Mouse (Mus musculus) ZHBTc4 (cell line): ENCODE data around the gene Zfp652.

Experiments
- DNase-seq: peaks from one replicate; pipeline ENCODE4 v3.0.0-alpha.2; 2011; ENCODE audit warnings: low read depth, low spot score

Zfp652 gene

DNA sequence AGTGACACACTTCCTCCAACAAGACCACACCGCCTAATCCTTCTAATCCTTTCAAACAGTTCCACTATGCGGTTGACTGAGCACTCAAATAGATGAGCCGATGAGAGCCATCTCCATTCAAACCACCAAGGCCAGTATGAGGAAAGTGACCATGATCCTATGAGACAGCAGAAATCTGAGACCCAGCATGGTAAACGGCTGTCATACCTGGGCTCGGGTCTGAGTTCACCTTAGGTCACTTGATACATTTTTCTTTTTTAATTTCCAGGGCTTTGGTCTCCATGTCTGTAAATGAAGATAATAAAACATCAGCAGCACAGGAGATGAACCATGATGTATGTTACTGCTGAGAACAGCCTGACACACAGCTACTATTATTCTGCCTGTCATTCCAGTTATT, 95.4 kb downstream of the Zfp652 start:
- no peak for DNase-seq

DNA sequence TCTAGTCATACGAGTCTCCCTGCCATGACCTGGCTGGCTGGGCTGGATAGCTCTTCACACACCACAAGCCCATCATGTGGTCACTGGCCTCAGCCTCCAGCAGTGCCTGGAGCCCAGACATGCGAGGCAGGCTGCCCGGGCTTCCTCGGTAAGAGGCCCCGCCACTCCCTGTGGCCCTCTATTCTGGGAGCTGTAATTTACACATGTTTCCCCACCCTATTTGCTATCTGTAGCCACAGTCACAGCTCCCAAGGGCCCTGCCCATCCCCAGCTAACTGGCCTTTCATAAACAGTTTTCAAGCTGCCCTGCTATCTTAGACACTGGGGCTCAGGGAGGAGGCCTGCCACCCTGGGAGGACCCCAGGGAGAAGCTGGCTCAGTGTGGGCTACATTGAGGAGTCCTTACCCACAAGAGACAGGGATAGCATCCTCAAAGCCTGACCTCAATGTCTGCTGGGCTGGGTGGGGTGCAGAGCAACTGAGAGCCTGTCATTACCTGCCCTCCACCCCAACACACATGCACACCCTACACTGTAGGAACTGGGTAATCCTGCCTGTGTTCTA, 96.1 kb downstream of the Zfp652 start:
- no peak for DNase-seq

DNA sequence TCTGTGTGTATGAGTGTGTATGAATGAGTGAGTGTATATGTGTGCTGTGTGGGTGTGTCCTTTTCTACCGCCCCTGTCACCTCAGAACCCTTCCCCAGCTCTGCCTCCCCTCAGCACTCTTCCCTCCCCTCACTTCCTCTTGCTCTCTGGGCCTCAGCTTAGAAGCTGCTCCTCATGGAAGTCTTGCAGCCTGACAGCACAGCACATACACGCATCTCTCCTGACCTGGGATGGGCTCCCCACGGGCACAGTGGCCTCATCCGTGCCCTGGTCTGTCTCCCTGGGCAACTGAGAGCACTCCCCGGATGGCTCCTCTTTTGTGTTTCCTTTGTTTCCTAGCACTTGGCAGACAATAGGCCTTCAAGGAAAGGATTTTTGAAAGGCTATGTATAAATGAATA, 97.1 kb downstream of the Zfp652 start:
- DNase-seq = no peak

DNA sequence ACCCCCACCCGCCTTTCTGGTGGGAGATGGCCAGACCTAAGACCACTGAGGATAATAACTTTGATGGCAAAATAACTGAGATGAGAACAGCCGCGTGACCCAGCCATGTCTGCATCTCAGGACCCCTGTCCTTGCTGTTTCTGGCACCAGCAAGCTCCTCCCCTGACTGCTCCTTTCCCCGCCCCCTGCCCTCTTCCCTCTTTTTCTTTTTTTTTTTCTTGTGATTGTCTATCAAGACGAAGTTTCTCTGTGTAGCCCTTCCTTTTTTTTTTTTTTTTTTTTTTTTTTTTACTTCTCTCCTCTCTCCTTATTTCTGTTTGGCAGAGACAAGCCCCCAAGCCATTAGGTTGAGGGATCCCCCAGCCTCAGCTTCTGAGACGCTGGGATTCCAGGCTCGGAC, 98.4 kb downstream of the Zfp652 start:
- DNase-seq = peak; percentile 66

DNA sequence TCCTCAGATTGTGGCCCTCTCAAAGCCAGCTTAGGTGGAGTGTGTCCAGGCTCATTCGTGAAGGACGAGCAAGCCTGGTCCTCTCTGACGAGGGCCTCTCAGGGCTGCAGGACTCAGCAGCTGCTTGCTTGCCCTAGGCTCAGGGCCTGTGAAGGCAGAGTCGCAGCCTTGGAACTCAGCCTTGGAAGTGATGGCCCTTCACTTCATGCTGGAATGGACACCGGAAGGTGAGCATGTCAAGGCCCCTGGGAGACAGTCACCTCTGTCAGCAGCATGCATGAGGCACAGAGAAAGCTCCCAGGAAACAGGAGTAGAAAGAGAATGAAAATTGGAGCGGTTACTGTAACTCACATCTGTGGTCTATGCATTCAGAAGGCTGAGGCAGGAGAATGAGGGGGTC, 99.3 kb downstream of the Zfp652 start:
- DNase-seq = no peak

DNA sequence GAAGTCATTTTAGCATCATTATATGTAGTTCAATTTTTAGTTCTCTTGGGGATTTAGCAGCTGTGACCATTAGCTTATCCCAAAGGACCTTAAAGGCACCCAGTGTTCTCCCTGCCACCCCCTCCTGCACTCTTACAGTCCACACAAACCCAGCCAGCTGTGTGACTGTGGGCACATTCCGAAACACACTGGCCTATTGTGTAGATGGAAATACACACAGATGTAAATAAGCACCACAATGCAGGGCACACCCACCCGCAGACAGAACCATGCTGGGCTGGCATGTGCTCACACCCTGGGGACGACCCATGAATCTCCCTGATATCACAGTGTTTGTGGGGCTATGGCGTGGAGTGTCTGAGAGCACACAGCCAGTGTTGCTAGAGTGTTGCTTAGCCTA, 99.8 kb downstream of the Zfp652 start:
- peak; percentile 71 for DNase-seq

DNA sequence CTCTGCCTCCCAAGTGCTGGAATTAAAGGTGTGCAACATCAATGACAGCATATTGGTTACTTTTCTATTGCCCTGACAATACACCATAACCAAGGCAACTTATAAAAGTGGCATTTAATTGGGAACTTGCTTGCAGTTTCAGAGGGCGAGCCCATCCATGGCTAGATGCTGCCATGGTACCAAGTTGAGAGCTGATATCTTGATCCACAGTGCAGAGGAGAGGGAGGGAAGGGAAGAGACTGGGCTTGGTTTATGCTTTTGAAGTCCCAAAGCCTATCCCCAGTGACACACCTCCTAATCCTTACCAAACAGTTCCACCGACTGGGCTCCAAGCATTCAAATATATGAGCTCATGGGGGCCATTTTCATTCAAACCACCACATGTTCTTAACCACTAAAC, 101.6 kb downstream of the Zfp652 start:
- DNase-seq = no peak

DNA sequence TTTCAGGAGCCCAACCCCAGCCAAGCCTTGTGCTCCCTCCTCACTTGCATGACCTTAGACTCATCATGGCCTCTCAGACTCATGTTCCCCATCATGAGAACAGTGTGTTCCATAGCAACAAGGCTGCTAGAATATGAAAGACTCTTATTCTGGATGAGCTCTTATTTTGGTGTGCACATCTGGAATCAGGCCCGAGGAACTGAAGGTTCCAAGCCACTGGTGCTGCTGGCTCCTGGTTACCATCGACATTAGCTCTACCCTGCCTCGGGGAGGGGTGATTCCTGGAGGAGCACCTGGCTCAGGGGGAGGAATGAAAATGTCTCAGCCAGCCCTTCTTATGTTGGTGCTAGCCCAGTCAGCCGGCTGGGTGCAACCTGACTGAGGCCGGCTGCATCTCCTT, 102.4 kb downstream of the Zfp652 start:
- DNase-seq = peak; percentile 27

DNA sequence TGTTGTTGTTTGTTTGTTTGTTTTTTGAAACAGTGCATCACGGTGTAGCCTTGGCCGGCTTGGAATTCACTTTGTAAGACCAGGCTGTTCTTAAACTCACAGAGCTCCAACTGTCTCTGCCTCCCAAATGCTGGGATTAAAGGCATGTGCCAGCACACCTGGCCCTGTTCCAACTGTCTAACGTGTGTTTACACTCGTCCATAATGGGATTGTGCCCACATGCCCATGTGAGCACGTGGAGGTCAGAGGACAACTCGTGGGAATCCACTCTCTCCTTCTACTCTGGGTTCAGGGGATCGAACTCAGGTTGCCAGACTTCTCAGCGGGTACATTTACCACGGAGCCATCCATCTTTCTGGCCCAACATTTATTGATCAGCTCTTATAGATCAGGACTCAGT, 102.9 kb downstream of the Zfp652 start:
- DNase-seq = no peak

DNA sequence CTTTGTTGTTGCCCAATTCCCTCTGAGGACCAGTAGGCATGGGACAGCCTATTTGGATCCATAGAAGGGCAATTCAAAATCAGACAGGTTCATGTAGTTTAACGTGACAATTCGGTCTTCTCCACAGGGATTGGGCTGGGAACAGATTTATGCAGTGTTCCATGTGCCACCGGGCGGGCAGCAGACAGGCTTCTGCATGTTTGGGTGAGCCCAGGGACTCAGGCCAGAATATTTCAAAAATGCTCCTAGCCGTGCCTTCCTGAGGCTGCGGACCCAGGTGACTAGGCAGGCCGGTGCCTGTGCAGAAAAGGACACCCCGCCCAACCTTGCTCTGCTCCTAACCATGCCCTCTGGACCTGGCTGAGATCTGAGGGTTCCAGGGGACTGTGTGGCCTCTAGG, 106.7 kb downstream of the Zfp652 start:
- DNase-seq = no peak

DNA sequence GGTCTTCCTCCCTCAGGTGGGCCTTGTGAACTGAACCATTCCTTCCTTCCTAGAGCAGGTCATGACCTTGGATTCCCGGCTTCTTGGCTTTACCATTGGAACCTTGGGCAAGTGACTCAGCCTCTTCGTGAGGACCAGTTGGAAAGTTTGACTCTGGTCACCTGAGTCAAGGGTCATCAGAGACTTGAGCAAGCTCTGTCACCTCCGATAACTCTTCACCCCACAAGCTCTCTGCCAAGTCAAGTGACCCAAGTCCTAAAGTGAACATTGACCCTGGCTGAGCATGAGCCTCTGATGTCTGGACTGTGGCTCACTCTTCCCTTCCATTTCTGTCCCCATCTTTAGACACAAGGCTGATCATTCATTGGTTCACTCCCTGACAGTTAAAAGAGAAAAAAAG, 109.0 kb downstream of the Zfp652 start:
- DNase-seq = no peak

DNA sequence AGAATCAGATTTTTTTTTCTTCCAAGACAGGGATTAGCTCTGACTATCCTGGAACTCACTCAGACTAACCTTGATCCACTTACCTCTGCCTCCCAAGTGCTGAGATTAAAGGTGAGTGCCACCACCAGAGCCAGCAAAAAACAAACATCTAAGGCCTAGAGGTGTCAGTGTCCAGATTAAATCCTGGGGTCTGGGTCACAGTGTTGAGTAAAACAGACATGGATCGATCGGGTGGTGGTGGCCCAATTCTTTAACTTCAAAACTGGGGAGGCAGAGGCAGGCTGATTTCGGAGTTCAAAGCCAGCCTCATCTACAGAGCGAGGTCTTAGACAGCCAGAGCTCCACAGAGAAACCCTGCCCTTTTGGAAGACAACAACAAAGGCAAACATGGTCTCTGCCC, 110.0 kb downstream of the Zfp652 start:
- DNase-seq = no peak

DNA sequence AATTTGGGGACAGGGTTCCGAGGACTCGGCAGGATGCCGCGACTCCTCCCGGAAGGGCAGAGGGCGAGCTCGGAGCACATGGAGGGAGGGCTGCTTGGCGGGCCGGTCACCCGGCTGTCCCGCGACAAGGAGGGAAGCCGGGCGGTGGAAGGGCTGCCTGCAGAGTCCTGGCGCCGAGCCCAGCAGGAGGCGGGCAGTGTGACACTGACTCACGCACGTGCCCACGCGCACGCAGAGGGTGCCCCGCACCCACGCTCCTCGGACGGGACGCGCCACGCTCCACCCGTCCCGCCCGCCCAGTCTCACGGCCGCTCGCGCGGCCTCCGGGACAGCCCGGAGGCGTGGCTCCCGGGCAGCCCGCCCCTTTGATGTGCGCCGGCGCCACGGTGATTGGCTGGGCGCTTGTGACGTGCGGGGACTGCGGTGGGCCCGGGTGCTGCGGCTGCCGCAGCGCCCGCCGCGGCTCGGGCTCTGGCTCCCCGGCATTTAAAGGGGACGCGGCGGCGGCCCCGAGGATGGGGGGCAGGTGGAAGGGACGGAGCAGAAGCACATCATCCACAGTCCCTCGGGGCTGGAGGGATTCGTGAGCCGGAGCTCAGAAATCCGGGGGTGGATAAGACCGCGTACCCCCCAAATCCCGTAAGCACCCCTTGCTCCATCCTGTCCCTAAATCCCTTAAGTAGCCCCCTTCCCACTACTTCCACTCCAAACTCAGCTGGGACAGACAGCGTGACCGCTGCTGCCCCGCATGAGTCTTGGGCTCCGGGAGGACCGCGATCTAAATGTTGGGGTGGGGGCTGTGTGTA, 111.8 kb downstream of the Zfp652 start, which contains the start of gene Phospho1:
TSS of gene Phospho1 (plus strand) at position 429 of the 806 bp plus-strand sequence.
- peak; percentile 94 for DNase-seq

DNA sequence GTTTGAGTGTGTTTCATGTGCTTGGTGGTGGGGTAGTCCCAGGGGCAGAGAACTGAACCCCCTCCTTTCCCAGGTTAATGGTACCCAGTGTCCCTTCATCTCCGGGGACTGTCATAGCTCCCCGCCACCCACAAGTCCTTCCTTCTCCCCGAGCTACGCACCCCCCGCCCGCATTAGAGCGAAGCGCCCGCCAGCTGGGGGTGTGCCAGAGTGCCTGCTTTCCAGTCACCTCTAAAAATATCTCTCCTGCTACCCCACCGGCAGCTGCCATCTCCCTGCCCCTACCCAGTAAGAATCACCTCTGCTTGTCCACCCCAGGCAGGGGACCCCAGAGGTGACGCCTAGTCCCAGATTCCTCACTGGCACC, 112.4 kb downstream of the Zfp652 start:
- DNase-seq = no peak

DNA sequence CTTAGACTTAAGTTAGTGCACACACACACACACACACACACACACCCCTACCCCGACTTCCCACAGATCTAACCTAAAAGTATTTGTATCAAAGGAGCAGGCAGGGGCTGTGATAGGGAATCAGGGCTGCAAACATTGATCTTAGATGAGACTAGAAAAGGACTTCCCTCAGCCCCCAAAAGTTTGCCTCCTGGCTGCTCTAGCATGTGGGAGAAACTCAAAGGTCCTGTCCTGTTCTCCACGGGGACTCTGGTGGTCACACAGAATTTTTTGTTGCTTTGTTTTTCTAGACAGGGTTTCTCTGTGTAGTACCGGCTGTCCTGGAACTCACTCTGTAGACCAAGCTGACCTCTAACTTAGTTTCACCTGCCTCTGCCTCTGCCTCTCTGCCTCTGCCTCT, 113.2 kb downstream of the Zfp652 start:
- DNase-seq = no peak

DNA sequence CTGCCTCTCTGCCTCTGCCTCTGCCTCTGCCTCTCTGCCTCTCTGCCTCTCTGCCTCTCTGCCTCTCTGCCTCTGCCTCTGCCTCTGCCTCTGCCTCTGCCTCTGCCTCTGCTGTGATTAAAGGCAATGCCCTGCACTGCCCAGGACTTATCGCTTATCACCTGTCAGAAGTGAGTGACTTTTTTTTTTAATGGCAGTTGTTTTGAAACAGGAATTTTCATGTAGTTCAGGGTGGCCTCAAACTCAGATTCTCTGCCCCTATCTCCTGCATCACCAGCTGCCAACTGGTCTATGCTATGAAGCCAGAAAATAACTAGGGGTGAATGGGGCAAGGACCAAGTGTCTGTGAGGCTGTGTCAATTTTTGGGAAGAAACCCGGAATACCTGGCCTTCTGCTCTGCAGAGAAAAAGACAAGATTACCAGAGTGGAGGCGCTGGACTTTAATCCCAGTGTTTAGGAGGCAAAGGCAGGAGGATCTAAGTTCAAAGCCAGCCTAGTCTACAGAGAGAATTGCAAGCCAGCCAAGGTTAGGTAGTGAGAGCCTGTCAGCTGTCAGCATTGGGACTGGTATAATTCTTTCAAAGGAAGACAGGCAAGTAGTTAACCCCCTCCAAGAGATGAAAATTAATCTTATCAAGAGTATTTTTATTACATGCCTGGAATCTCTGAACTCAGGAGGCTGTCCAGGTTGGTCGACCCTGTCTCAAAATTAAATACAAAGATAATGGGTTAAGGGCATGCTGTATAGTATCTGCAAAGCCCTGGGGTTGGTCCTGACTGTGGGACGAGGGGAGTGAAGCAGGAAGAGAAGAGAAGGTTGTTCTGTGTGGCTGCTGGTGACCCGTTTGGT, 114.1 kb downstream of the Zfp652 start:
- no peak for DNase-seq

DNA sequence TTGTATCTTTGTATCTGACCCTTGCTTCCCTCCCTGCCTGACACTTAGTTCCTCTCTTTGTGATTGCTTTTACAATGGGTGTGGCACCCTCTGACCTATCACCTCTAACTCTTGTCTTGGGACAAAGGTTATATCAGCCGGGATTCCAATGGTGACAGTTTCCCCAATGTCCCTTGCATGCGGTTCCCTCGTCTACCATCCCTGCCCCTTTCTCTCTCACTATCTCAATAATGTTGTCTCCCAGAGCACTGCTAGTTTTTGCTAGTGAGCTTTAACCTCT, 114.6 kb downstream of the Zfp652 start:
- DNase-seq = peak; percentile 43

DNA sequence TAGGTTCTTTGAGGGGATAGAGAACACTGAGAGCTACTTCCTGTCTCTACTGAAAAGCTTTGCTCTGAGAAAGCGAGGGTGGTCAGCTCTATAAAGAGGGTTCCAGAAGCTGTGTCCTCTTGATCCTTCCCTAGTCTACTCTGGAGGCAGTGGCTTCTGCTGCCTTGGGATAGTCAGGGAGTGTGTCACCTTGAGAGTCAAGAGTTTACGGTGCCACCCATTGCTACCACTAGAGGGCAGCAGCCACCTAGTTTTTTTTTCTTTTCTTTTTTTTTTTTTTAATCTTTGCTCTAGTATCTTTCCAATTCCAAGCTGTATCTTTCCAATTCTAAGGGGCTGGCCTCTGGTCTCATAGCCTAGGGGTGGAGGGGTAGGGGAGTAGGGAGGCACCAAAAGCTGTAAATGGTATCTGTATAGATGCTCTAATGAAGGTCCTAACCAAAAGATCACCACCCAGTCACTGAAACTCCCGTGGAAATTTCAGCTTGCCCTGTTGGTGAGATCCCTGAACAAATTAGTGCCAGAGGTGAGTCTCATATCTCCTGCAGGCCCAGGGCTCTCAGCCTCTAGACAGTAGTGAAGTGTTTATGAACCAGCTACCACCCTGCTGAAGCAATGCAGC, 115.1 kb downstream of the Zfp652 start:
- DNase-seq = peak; percentile 82

DNA sequence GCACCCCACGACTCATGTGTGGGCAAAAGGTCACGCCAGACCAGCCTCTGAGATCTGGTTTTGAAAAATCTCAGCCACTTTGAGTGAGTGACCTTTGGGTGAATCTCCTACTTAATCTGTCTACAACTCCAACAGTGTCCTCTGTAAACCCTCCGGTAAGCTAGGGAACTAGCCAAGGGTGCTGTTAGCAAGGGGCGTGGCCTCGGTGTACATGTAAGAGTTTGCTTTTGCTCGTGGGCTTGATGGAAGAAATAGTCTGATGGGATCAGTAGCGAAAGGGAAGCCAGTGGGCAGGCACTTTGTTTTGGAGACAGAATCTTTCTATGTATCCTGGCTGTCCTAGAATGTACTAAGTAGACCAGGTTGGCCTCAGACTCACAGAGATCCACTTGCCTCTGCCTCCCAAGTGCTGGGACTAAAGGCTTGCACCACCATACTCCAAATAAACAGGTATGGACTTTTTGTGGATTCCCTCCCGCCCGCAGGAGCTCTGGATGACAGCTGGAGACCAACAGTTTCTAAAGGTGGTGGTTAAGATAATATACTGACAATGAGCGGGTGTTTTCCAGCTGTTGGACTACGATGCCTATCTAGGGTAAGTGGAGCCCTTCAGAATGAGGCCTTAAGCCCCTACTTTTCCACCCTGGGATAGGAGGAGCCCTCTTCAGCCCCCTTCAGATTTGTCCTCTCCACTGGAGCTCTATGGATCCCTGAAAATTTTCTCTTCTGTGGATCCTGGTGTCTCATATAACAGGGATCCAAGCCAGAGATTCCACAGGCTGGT, 115.9 kb downstream of the Zfp652 start:
- DNase-seq = no peak

DNA sequence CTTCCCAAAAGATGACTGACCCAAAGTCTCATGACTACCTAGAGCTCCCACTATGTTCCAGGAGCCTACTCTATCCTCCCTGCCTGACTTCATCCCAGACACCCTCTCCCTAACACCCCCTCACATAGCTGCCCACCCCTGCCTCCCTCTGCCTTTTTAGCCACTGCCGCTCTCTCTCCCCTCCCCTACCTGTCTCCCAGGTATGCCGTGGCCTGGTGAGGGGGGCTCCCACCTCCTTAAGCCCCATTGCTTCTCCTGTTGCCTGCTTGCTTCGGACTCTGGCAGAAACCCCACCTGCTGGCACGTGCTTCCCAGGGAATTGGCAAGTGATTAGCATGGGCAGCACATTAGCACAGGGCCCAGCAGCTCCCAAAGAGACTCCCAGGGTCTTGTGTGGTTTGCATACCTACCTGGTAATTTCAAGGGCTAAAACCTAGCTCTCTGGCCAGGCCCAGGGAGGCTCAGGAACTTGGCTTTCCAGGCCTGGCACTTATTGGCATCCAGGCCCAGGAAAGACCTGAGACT, 117.1 kb downstream of the Zfp652 start:
- DNase-seq = no peak
